Mouse (Mus musculus) thymus, postnatal 0 days (tissue): ENCODE data around the gene Hoxa1. TPM values are rescaled to one million over a fixed set of nuclear protein-coding genes. Genes with fewer than 3 reads are reported as not detected.

Experiments used
- DNase-seq: peaks from one replicate; pipeline ENCODE4 v3.0.0-alpha.2; 2015; ENCODE audit warnings: low spot score
- polyA plus RNA-seq: library from polyadenylated mRNA; unstranded; fragments of >200 nt; fragmentation: Nextera tagmentation; extraction: Ambion mirVana; gene quantifications from 2 replicates; pipeline ENCODE4 v1.2.1, GENCODE M21; 2015

Gene Hoxa1
- polyA plus RNA-seq, 1 experiment from 2014 or later: 0.44 TPM

DNA sequence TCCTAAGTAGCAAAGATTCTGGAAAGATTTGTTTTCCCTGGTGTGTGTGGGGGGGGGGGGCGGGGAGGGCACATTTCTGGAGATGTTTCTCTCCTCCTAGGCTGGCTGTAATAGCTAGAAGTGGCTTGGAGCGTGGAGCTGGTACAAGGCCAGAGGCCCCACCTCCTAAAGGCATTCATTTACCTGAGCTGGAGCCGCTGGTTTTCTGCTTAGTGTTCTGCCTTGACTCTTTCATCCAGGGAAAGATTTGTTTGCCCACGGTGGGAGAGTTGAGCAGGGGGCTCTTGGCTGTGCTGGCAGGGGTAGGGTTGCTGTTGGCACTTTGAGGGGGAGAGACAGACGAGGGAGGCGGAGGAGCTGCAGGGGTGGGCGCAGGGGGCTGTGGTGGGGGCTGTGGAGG lies 13.8 kb upstream of the Hoxa1 start:
- DNase-seq: no peak

DNA sequence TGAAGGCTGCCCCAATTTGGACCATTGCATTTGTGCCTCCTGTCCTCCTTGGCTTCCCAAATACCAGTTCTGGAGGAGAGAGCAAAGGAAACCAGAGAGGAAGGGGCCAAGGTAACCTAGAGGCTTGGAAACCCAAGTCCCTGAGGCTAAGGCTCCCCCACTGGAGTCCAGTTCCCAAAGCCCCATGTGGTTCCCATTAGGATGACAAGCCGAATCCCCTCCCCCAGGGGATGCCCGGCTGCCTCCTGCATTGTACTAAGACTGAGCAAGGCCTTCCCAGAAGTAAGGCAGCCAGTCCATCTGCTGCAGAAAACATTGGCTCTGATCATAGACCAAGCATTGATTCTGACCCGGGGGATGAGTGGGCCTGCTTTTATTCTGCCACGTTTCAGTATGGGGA lies 13.2 kb upstream of the Hoxa1 start:
- no peak for DNase-seq

GRCm38 (mm10) chr6:52170898-52171223 lies 12.7 kb upstream of the Hoxa1 start:
- DNase-seq: no peak

GRCm38 (mm10) chr6:52170166-52170897 lies 12.2 kb upstream of the Hoxa1 start:
- DNase-seq: no peak

DNA sequence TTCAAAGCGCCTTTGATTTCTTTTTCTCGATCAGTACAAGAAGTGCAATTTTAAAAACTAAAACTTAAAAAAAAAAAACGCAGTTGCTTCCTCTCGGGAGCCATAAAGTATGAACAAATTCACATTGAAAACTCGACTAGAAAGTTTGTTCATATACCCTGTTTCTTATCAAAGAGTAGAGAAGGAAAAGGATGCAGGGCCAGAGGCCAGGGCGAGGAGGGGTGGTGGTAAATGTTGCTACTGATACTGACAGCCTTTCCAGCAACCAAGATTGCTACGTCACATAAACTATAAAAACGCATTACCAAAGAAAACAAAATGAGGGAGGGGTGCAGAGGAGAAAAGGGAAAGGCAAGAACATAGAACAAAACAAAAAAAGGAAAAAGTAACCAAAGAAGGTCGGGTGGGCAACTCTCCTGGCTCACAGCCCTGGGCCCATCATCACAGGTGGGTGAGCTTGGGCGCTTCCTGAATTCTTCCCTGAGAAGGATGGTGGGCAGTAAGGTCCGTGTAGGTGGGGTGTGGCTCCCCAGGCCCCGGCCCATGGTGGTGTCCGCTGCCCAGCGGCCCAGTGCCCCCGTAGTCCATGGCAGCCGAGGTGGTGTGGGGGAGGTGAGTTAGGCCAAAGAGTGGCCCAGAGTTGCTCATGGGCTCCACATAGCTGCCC lies 11.5 kb upstream of the Hoxa1 start:
- DNase-seq: no peak

DNA sequence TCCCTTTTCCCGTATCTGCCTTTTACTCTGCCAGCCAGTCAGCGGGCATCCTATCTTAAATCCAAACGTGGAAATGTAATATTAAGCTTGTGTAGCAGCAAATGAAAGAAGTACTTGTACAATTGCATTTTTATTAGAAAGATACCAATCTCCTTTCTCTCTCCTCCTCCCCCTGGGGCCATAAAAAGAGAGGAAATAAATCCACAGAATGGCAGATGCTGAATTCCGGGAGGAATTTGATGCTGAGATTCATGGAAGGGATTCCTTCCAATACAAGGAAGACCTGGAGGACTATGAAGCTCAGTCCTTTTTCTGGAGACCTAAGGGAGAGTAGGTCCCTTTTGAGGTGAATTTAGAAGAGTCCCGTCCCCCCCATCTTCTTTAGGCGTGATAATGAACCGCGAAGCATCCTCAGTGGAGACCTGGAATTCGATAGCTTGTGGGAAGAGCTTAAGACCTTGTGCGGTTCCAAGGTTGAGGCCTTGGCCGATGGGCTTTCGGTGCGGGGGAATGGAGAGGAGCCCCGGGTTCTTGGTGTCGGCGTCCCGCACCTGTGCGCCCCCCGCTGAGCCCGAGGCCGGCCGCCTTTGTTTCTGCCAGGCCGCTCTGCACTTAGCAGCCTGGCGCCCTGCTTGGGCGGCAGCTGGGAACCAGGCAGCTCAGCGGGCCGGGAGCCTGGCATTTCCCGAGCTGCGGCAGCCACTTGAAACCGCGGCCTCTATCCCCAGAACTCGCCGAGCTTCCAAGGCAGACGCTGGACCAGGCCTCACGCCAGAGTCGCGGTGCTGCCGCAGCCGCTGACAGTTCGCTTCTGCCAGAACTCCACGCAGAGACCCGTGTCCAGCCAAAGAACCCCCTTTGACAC lies 10.3 kb upstream of the Hoxa1 start:
- no peak for DNase-seq

DNA sequence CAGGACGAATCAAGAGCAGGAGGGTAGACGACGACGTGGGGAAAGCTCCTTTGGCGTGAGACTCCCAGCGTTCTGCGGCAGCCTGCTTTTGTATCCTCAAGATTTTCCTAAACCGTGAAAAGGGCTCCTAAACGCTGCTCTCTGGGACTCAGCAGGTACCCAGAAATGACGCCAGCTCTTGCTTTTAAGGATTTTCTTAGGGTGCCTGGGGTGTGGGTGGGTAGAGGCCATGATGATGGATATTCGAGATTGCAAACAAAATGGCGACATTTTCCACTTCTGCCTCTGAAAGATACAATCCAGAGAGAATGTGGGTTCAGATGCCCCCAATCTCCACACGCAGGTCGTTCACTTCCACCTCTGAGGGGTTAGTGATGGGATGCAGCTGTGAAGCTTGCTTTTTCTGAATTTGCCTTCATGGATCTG lies 9.6 kb upstream of the Hoxa1 start:
- DNase-seq: no peak

- DNase-seq: no peak
Measured at GRCm38 (mm10) chr6:52167176-52167575, 9.1 kb upstream of the Hoxa1 start.

- no peak for DNase-seq
Measured at GRCm38 (mm10) chr6:52166431-52167077, 8.4 kb upstream of the Hoxa1 start.

DNA sequence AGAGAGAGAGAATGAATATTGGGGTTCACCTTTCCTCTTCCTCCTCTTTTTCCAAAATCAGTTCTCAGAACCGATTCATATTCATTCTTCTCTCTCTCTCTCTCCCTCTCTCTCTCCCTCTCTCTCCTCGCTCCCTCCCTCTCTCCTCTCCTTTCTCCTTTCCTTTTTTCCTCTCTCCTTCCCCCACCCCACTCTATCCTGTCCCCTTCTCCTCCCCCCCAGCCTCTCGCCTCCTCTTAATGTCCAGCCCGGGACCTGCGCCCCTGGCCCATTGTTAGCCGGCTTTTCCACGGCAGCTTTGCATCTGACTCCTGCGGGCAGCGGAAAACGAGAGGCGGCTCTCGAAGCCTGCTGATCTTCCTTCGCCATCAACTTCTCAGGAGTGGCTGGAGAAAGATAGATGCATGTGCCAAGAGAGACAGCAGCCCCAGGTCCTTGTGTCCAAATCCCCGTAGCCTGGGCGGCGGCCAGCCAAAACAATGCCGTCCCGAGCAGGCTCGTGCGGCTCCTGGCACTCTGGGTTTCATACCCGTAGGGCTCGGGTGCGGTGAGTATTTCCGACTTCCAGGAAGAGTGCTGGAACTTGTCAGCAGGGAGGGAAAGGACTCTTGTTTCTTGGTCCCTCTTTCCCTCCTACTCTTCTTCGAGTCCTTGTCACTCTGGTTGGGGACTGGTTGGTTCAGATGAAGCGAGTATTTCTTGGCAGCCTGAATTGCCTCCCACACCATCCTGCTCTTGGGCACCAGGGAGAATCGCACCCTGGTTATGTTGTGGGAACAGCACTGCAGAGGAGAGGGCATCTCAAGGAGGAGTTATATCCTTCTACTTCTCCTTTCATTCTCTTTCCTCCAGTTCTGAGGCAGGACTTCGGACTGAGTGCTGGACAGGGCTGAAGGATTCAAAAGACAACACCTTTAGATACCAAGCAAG lies 7.6 kb upstream of the Hoxa1 start:
- no peak for DNase-seq

DNA sequence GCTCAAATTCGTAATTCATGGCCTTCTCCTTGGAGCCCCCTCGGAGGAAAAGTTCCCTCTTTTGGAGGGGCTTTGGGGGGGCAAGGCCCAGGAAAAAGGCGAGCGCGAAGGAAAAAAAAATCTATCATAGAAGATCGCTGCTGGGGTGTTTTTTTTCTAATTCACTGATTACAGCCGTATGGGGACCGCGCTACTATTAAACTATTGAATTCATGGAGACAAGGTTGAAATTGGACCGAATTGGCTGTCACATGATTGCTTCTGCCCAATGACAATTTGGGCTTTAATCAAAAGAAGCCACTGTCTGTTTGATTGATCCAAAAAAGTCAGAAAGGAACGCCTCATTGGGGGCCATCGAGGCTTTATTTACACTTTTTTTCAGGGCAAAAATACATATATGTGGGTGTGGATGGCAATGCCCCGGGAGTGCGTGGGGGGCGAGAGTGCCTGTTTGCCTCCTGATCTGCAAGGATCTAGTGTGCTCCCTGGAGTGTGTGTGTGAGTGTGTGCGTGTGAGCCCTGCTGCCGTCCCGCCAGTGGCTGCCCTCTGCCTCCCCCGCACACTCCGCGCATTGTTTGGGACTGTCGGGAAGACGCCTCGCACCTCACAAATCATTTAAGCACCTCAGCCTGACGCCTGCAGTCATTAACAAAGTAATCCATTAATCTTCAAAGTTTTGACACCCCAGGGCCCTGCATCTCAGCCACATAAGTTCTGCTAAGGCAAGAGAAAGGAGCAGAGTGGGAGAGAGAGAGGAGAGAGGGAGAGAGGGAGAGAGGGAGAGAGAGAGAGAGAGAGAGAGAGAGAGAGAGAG lies 6.7 kb upstream of the Hoxa1 start, which contains the start of gene Hoxa2:
TSS of gene Hoxa2 (minus strand) at position 206 of the 815 bp plus-strand sequence.
- DNase-seq: no peak

DNA sequence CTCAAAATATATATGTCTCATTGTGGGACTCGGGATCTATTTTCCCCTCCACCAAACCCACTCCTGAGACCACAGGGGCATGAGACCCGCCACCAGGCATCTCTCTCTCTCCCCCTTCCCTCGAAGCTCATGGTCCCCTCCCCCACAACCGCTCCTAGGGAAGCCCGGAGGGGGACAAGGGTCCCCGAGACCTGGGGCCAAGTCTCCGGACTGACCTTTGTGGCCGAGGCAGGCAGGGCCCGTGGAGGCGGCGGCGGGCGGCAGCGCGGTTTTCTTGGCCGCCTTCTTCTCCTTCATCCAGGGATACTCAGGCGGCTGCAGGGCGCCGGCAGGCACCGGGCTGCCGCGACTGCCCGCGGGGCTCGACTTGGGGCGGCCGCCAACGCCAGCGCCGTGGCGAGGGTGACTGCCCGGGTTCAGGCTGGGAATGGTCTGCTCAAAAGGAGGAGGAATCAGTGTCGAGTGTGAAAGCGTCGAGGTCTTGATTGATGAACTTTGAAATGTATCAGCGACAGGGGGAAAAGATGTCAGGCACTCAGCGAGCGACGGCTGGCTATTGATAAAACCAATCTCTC lies 6.0 kb upstream of the Hoxa1 start:
- no peak for DNase-seq

DNA sequence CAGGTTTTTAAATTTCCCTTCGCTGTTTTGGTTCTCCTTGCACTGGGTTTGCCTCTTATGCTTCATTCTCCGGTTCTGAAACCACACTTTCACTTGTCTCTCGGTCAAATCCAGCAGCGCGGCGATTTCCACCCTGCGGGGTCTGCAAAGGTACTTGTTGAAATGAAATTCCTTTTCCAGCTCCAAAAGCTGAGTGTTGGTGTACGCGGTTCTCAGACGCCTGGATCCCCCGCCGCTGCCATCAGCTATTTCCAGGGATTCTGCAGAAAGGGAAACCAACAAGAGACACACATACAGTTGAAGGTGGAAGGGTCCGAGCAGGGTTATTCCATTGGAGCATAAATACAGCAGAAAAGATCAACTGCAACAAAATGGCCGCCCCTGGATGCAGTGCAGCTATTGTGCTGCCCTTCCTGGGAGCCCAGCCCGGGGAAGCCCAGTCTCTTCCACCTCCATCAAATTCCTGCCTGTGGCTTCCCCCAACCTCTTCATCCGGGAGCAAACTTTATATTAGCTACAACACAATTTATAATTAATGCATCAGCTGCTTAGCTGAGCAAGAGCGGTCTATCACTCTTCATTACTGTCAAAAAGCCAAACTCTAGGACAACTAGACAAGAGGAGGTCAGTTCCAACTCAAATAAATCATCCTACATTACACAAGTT lies 5.4 kb upstream of the Hoxa1 start:
- DNase-seq: no peak

DNA sequence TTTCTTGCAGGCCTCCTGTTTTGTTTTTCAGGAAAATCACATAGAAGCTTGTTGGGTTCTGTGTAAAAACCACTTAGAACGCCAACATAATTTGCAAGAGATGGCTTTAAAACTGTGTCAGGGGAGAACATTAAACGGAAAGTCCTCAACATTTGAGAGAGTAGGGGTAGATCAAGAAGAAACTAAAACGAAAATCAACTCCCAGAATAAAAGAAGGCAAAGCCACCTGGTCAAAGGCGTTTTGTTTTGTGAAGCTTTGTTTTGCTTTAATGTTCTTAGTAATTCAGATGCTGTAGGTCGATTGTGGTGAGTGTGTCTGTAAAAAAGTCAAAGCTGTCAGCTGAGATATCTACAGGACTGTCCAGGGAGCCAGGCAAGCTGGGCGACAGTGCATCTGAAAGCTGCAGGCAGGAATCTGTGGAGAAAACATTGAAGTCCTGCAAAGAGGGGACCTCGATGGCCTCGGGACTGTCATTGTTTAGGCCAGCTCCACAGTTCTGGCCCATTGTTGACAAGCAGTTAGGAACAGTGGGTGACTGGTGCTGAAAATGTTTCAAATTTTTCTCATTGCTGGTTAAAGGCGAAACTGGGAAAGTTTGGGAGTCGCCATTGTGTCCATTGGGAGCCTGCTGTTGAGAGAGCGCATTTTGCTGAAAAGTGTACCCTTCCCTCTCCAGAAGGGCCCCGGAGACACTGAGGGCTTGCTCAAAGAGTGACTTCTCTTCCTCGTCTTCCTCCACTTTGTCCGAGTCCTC lies 4.7 kb upstream of the Hoxa1 start:
- DNase-seq: no peak

- DNase-seq: no peak
Measured at GRCm38 (mm10) chr6:52162093-52162380, 3.9 kb upstream of the Hoxa1 start.

GRCm38 (mm10) chr6:52161336-52162092 lies 3.4 kb upstream of the Hoxa1 start:
- no peak for DNase-seq

DNA sequence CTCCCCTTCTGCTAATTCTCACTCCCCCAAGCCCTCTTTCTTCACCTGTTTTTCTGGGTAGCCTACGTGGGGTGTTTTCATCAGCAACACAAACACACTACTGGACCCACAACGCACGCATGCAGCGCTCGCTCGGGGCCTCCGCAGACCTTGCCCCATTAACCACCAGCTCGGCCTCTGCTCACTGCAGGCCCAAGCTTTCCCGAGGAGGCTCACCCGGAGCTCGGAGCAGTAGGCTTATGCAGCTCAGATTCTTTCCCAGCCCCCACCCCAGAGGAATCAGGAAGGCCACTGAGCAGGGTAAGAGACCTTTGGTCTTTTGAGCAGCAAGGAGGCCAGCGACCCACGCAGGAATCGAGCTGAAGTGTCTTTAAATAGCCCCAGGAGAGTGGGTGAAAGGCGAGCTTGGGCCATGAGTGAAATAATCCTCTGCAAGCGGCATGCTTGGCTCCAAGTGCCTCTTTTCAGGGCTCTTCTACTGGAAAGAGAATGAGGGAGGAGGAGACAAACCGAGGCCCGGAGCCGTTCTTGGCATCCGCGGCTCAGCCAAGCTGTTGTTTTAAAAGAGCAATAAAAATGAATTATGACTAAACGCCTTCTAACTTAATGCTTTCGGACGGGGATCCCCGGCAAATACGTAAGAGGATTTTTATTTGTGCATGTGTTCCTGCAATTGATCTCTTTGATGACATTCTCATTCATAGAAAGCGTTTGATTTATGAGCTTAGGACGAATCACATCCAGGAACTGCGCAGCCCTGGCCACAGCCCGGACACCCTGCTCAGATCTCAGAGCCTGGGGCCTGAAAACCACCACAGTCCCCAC lies 2.6 kb upstream of the Hoxa1 start:
- no peak for DNase-seq
